ENCODE assay signal across 10 mouse cellular contexts in genomic region chr8:120337627-120338026, GRCm38 (mm10).
"Had no signal": no experiment of that assay in that cellular context is flagged by ENCODE, and none has a peak within 500 bp of the region (broad histone marks: within the 10 kb centered on the region; RNA-seq: fewer than 3 reads in every experiment).

No protein-coding gene starts in this region.

- H3K36me3 ChIP-seq: kidney, embryonic 15.5 days; limb, embryonic 15.5 days; liver, embryonic 12.5 days; lung, embryonic 15.5 days; midbrain, embryonic 12.5 days had no signal

- H3K27ac ChIP-seq: kidney, embryonic 15.5 days; left cerebral cortex, adult 2 months; limb, embryonic 15.5 days; lung, embryonic 15.5 days; stomach, postnatal 0 days had no signal

- H3K4me3 ChIP-seq: kidney, embryonic 15.5 days; left cerebral cortex, adult 2 months; limb, embryonic 15.5 days; liver, embryonic 12.5 days; lung, embryonic 15.5 days; midbrain, embryonic 12.5 days had no signal

- H3K4me2 ChIP-seq: kidney, embryonic 15.5 days; limb, embryonic 15.5 days; lung, embryonic 15.5 days; midbrain, embryonic 12.5 days had no signal

- H3K27me3 ChIP-seq: limb, embryonic 15.5 days; liver, embryonic 12.5 days; lung, embryonic 15.5 days had no signal

- H3K9ac ChIP-seq: kidney, embryonic 15.5 days; limb, embryonic 15.5 days; lung, embryonic 15.5 days; midbrain, embryonic 12.5 days had no signal

- DNase-seq: kidney, postnatal 14 days; lung, postnatal 14 days had no signal

- ATAC-seq: liver, embryonic 12.5 days; midbrain, embryonic 16.5 days had no signal

- H3K9me3 ChIP-seq: kidney, embryonic 15.5 days; limb, embryonic 15.5 days; liver, embryonic 12.5 days; lung, embryonic 15.5 days; midbrain, embryonic 12.5 days had no signal
